Mouse (Mus musculus) megakaryocyte-erythroid progenitor cell, adult 5-6 weeks (primary cell): ENCODE data around the gene Aldh3b1. TPM values are rescaled to one million over a fixed set of nuclear protein-coding genes. Genes with fewer than 3 reads are reported as not detected.

Experiments
- ATAC-seq: replicated peaks from 2 replicates; pipeline ENCODE4 v1.8.0; 2016; ENCODE audit warnings: mild to moderate bottlenecking, inconsistent platforms; ENCODE audit not compliant: severe bottlenecking, poor library complexity, low FRiP score, low TSS enrichment
- total RNA-seq, 2 experiments: library from RNA; stranded (forward) in 1 of 2; stranded (reverse) in 1 of 2; fragments of 200-1000, 215-1000 nt in 1 of 2; fragments of >200 nt in 1 of 2; fragmentation: Nextera tagmentation in 1 of 2; gene quantifications; 2 replicates each; pipeline ENCODE4 v1.2.3; 2014 to 2017

The Aldh3b1 gene
- total RNA-seq, 2 experiments from 2014 or later: 3.9 TPM; not detected in 1

- no peak for ATAC-seq
Measured at GRCm38 (mm10) chr19:3893545-3894116, 36.0 kb downstream of the Aldh3b1 start.

GRCm38 (mm10) chr19:3890181-3890580 lies 39.4 kb downstream of the Aldh3b1 start:
- 0 out of 2 replicates have a peak, but pooled peaks have one; percentile 47 for ATAC-seq

- ATAC-seq: no peak
Measured at GRCm38 (mm10) chr19:3889096-3889495, 40.5 kb downstream of the Aldh3b1 start.

- no peak for ATAC-seq
Measured at GRCm38 (mm10) chr19:3884325-3884990, 45.1 kb downstream of the Aldh3b1 start.

- ATAC-seq: no peak
Measured at GRCm38 (mm10) chr19:3882214-3882613, 47.4 kb downstream of the Aldh3b1 start.

- ATAC-seq: no peak
Measured at GRCm38 (mm10) chr19:3880054-3880848, 49.4 kb downstream of the Aldh3b1 start.

GRCm38 (mm10) chr19:3875045-3875444 lies 54.6 kb downstream of the Aldh3b1 start:
- no peak for ATAC-seq

- ATAC-seq: no peak
Measured at GRCm38 (mm10) chr19:3872373-3872772, 57.2 kb downstream of the Aldh3b1 start.

GRCm38 (mm10) chr19:3871468-3871867 lies 58.1 kb downstream of the Aldh3b1 start:
- no peak for ATAC-seq

- no peak for ATAC-seq
Measured at GRCm38 (mm10) chr19:3868290-3868689, 61.3 kb downstream of the Aldh3b1 start.

- ATAC-seq: no peak
Measured at GRCm38 (mm10) chr19:3864960-3865359, 64.6 kb downstream of the Aldh3b1 start.

Other genes with a start within 250 kb of the Aldh3b1 start
- 7.9 and 10.2 TPM in 2 replicates for gene Lrp5, start 243.2 kb downstream of the Aldh3b1 start, total RNA-seq (2014; fragmentation: Nextera tagmentation)
- 4.3 and 5.4 TPM in 2 replicates for gene Lrp5, start 243.2 kb downstream of the Aldh3b1 start, total RNA-seq (2017)
- gene 1810055G02Rik, start 221.5 kb downstream of the Aldh3b1 start, total RNA-seq (2014; fragmentation: Nextera tagmentation): 24.0 and 24.9 TPM in 2 replicates
- 3.2 and 9.0 TPM in 2 replicates for gene 1810055G02Rik, start 221.5 kb downstream of the Aldh3b1 start, total RNA-seq (2017)
- 24.8 and 32.9 TPM in 2 replicates for gene Kmt5b, start 162.4 kb downstream of the Aldh3b1 start, total RNA-seq (2014; fragmentation: Nextera tagmentation)
- gene Kmt5b, start 162.4 kb downstream of the Aldh3b1 start, total RNA-seq (2017): 39.8 and 39.9 TPM in 2 replicates
- gene Chka, start 78.0 kb downstream of the Aldh3b1 start, total RNA-seq (2014; fragmentation: Nextera tagmentation): 23.0 and 23.5 TPM in 2 replicates
- gene Chka, start 78.0 kb downstream of the Aldh3b1 start, total RNA-seq (2017): 22.5 and 26.0 TPM in 2 replicates
- 27.6 and 37.7 TPM in 2 replicates for gene Tcirg1, start 22.7 kb downstream of the Aldh3b1 start, total RNA-seq (2014; fragmentation: Nextera tagmentation)
- 6.7 and 44.0 TPM in 2 replicates for gene Tcirg1, start 22.7 kb downstream of the Aldh3b1 start, total RNA-seq (2017)
- 175 and 218 TPM in 2 replicates for gene Ndufs8, start 17.0 kb downstream of the Aldh3b1 start, total RNA-seq (2014; fragmentation: Nextera tagmentation)
- gene Ndufs8, start 17.0 kb downstream of the Aldh3b1 start, total RNA-seq (2017): 54.3 and 59.0 TPM in 2 replicates
- gene Unc93b1, start 5.4 kb upstream of the Aldh3b1 start, total RNA-seq (2014; fragmentation: Nextera tagmentation): 9.1 and 10.4 TPM in 2 replicates
- gene Unc93b1, start 5.4 kb upstream of the Aldh3b1 start, total RNA-seq (2017): 3.9 and 16.4 TPM in 2 replicates
- gene Aldh3b3, start 28.8 kb upstream of the Aldh3b1 start, total RNA-seq (2014; fragmentation: Nextera tagmentation): not detected in 2 replicates
- gene Aldh3b3, start 28.8 kb upstream of the Aldh3b1 start, total RNA-seq (2017): not detected in 2 replicates
- gene Aldh3b2, start 42.5 kb upstream of the Aldh3b1 start, total RNA-seq (2014; fragmentation: Nextera tagmentation): 0.50 TPM in 1 of 2 replicates, not detected in the other
- gene Aldh3b2, start 42.5 kb upstream of the Aldh3b1 start, total RNA-seq (2017): 0.99 TPM in 1 of 2 replicates, not detected in the other
- gene Acy3, start 56.8 kb upstream of the Aldh3b1 start, total RNA-seq (2014; fragmentation: Nextera tagmentation): 5.6 and 8.0 TPM in 2 replicates
- gene Acy3, start 56.8 kb upstream of the Aldh3b1 start, total RNA-seq (2017): 2.3 and 2.5 TPM in 2 replicates
- gene Tbx10, start 62.9 kb upstream of the Aldh3b1 start, total RNA-seq (2014; fragmentation: Nextera tagmentation): not detected in 2 replicates
- gene Tbx10, start 62.9 kb upstream of the Aldh3b1 start, total RNA-seq (2017): not detected in 2 replicates
- 21.5 and 29.8 TPM in 2 replicates for gene Nudt8, start 70.8 kb upstream of the Aldh3b1 start, total RNA-seq (2014; fragmentation: Nextera tagmentation)
- gene Nudt8, start 70.8 kb upstream of the Aldh3b1 start, total RNA-seq (2017): 19.5 and 21.1 TPM in 2 replicates
- gene Gm49405, start 70.8 kb upstream of the Aldh3b1 start, total RNA-seq (2014; fragmentation: Nextera tagmentation): 1.9 and 5.4 TPM in 2 replicates
- 1.5 and 2.0 TPM in 2 replicates for gene Gm49405, start 70.8 kb upstream of the Aldh3b1 start, total RNA-seq (2017)
- gene Doc2g, start 73.5 kb upstream of the Aldh3b1 start, total RNA-seq (2014; fragmentation: Nextera tagmentation): 2.1 and 7.4 TPM in 2 replicates
- 3.8 and 4.0 TPM in 2 replicates for gene Doc2g, start 73.5 kb upstream of the Aldh3b1 start, total RNA-seq (2017)
- 210 and 232 TPM in 2 replicates for gene Ndufv1, start 83.0 kb upstream of the Aldh3b1 start, total RNA-seq (2014; fragmentation: Nextera tagmentation)
- gene Ndufv1, start 83.0 kb upstream of the Aldh3b1 start, total RNA-seq (2017): 285 and 306 TPM in 2 replicates
- 623 and 805 TPM in 2 replicates for gene Gstp1, start 108.2 kb upstream of the Aldh3b1 start, total RNA-seq (2014; fragmentation: Nextera tagmentation)
- gene Gstp1, start 108.2 kb upstream of the Aldh3b1 start, total RNA-seq (2017): 123 and 220 TPM in 2 replicates
- gene Gstp2, start 116.2 kb upstream of the Aldh3b1 start, total RNA-seq (2014; fragmentation: Nextera tagmentation): not detected in 2 replicates
- gene Gstp2, start 116.2 kb upstream of the Aldh3b1 start, total RNA-seq (2017): not detected in 2 replicates
- gene Gstp3, start 129.8 kb upstream of the Aldh3b1 start, total RNA-seq (2014; fragmentation: Nextera tagmentation): 28.5 and 40.7 TPM in 2 replicates
- gene Gstp3, start 129.8 kb upstream of the Aldh3b1 start, total RNA-seq (2017): 16.4 and 37.6 TPM in 2 replicates
- gene Cabp2, start 151.8 kb upstream of the Aldh3b1 start, total RNA-seq (2014; fragmentation: Nextera tagmentation): not detected in 2 replicates
- gene Cabp2, start 151.8 kb upstream of the Aldh3b1 start, total RNA-seq (2017): not detected in 2 replicates
- gene Cdk2ap2, start 167.4 kb upstream of the Aldh3b1 start, total RNA-seq (2014; fragmentation: Nextera tagmentation): 65.1 and 75.8 TPM in 2 replicates
- gene Cdk2ap2, start 167.4 kb upstream of the Aldh3b1 start, total RNA-seq (2017): 6.7 and 16.1 TPM in 2 replicates
- 42.3 and 44.1 TPM in 2 replicates for gene Pitpnm1, start 170.2 kb upstream of the Aldh3b1 start, total RNA-seq (2014; fragmentation: Nextera tagmentation)
- gene Pitpnm1, start 170.2 kb upstream of the Aldh3b1 start, total RNA-seq (2017): 7.4 and 7.7 TPM in 2 replicates
- 25.9 and 31.2 TPM in 2 replicates for gene Aip, start 196.1 kb upstream of the Aldh3b1 start, total RNA-seq (2014; fragmentation: Nextera tagmentation)
- 16.9 and 23.2 TPM in 2 replicates for gene Aip, start 196.1 kb upstream of the Aldh3b1 start, total RNA-seq (2017)
- gene Gpr152, start 210.0 kb upstream of the Aldh3b1 start, total RNA-seq (2014; fragmentation: Nextera tagmentation): not detected in 2 replicates
- gene Gpr152, start 210.0 kb upstream of the Aldh3b1 start, total RNA-seq (2017): not detected in 2 replicates
- 0.39 and 1.5 TPM in 2 replicates for gene Cabp4, start 214.2 kb upstream of the Aldh3b1 start, total RNA-seq (2014; fragmentation: Nextera tagmentation)
- not detected in 2 replicates for gene Cabp4, start 214.2 kb upstream of the Aldh3b1 start, total RNA-seq (2017)
- gene Coro1b, start 218.8 kb upstream of the Aldh3b1 start, total RNA-seq (2014; fragmentation: Nextera tagmentation): 103 and 123 TPM in 2 replicates
- 42.8 and 97.1 TPM in 2 replicates for gene Coro1b, start 218.8 kb upstream of the Aldh3b1 start, total RNA-seq (2017)
- gene Ptprcap, start 223.8 kb upstream of the Aldh3b1 start, total RNA-seq (2014; fragmentation: Nextera tagmentation): 53.0 and 63.6 TPM in 2 replicates
- gene Ptprcap, start 223.8 kb upstream of the Aldh3b1 start, total RNA-seq (2017): 104 and 112 TPM in 2 replicates
- gene Rps6kb2, start 233.5 kb upstream of the Aldh3b1 start, total RNA-seq (2014; fragmentation: Nextera tagmentation): 60.4 and 60.9 TPM in 2 replicates
- gene Rps6kb2, start 233.5 kb upstream of the Aldh3b1 start, total RNA-seq (2017): 14.7 and 39.7 TPM in 2 replicates
- gene Carns1, start 245.7 kb upstream of the Aldh3b1 start, total RNA-seq (2014; fragmentation: Nextera tagmentation): 8.1 and 10.9 TPM in 2 replicates
- 0.19 and 1.0 TPM in 2 replicates for gene Carns1, start 245.7 kb upstream of the Aldh3b1 start, total RNA-seq (2017)